Mouse (Mus musculus) stomach, postnatal 0 days (tissue): ENCODE measurements around the gene Fdps. TPM values are rescaled to one million over a fixed set of nuclear protein-coding genes. Genes with fewer than 3 reads are reported as not detected.

ENCODE experiments used
- ATAC-seq: fragments of 200-750 bp; cut with Nextera tagmentation; 2 replicates; pipeline ENCODE4 v1.8.0; 2017; ENCODE audit not compliant: low FRiP score, low TSS enrichment
- DNase-seq: peaks from one replicate; pipeline ENCODE4 v3.0.0-alpha.2; 2016; ENCODE audit warnings: low spot score
- H3K27ac ChIP-seq: fragments of 300-500 bp; sonication (generic); replicated peaks from 2 replicates; pipeline ENCODE4 v1.5.1; 2014; ENCODE audit warnings: mild to moderate bottlenecking, control low read depth
- H3K27me3 ChIP-seq: fragments of 300-500 bp; sonication (generic); 2 replicates; pipeline ENCODE4 v1.6.1; 2014; ENCODE audit warnings: low read length; ENCODE audit not compliant: control insufficient read depth, insufficient read depth
- H3K36me3 ChIP-seq: fragments of 300-500 bp; sonication (generic); 2 replicates; pipeline ENCODE4 v1.6.1; 2014; ENCODE audit warnings: low read length, mixed read lengths; ENCODE audit not compliant: control insufficient read depth, insufficient read depth
- H3K4me1 ChIP-seq: fragments of 300-500 bp; sonication (generic); replicated peaks from 2 replicates; pipeline ENCODE4 v1.6.1; 2014; ENCODE audit warnings: antibody characterized with exemption; ENCODE audit not compliant: control insufficient read depth, insufficient read depth
- H3K4me2 ChIP-seq: fragments of 300-500 bp; sonication (generic); replicated peaks from 2 replicates; pipeline ENCODE4 v1.6.1; 2014; ENCODE audit warnings: low read depth, mild to moderate bottlenecking, control low read depth, moderate library complexity
- H3K4me3 ChIP-seq: fragments of 300-500 bp; sonication (generic); 2 replicates; pipeline ENCODE4 v1.5.1; 2014; ENCODE audit warnings: low read depth, low read length, control low read depth
- H3K9ac ChIP-seq: fragments of 300-500 bp; sonication (generic); 2 replicates; pipeline ENCODE4 v1.6.1; 2014; ENCODE audit warnings: mild to moderate bottlenecking, low read length, control low read depth, mixed read lengths
- H3K9me3 ChIP-seq: fragments of 300-500 bp; sonication (generic); 2 replicates; pipeline ENCODE4 v1.6.1; 2016; ENCODE audit warnings: low read length; ENCODE audit not compliant: control insufficient read depth
- CTCF ChIP-seq: IDR thresholded peaks from 2 replicates; pipeline ENCODE4 v1.5.1; 2016; ENCODE audit warnings: antibody characterized with exemption, low read depth, mild to moderate bottlenecking, moderate library complexity
- EP300 ChIP-seq: optimal IDR thresholded peaks from 2 replicates; pipeline ENCODE3; 2016; ENCODE audit warnings: antibody characterized with exemption
- WGBS: fragments of 180-500 bp; shearing (Covaris S2); extraction: QIAGEN DNeasy Blood & Tissue Kit; methylation state at CpG from one replicate; pipeline ENCODE4 v1.1.7; 2014; 5-methylcytosine and 5-hydroxymethylcytosine counted together
- polyA plus RNA-seq: library from polyadenylated mRNA; unstranded; fragments of >200 nt; fragmentation: Nextera tagmentation; extraction: Ambion mirVana; gene quantifications from 2 replicates; pipeline ENCODE4 v1.2.1, GENCODE M21; 2015

The Fdps gene
- polyA plus RNA-seq, 1 experiment from 2014 or later: 372 TPM

DNA sequence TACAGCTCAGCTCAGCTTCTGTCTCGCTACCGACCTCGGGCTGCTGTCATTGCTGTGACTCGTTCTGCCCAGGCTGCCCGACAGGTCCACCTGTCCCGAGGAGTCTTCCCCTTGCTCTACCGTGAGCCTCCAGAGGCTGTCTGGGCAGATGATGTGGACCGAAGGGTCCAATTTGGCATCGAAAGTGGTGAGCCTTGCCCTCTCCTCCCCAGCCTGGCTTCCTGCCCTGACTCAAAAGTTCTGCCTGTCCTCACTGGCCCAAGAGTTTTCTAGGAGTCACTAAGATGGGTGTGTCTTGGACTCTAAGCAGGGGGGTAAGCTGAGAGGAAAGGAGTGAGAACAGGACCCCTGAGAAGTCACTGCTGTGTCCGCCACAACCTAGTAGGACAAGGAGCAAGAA, 43.1 kb upstream of the Fdps start:
- ATAC-seq: no peak
- 71% methylated on average over 10 of the region's 10 CpGs for WGBS

DNA sequence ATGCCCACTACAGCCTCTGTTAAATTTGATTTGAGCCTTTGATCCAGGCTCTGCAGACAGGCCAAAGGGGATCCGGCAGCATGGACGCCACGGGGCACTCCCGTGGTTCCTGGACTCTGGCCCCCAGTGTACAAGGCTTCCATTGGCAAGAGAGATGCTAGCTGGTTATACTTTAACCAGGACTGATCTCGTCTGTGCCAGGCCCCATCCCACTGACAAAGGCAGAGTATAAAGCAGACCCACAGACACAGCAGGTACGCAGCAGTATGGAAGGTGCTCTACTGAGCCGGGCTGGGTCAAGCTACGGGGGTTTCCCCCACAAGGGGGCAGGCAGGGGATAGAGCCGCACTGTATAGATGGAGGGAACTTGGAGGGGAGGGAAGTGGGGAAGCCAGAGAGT, 34.6 kb upstream of the Fdps start:
- DNase-seq (peak; percentile 74), ATAC-seq (peak; percentile 74)
- no peak overlapping the region for H3K9ac ChIP-seq
- H3K4me2 ChIP-seq: no peak overlapping the region
- H3K9me3 ChIP-seq: no peaks in the 10 kb centered on the region
- no peak overlapping the region for H3K4me3 ChIP-seq
- no peaks in the 10 kb centered on the region for H3K36me3 ChIP-seq
- whole genome bisulfite sequencing: 33% methylated on average over 9 of the region's 9 CpGs
- no peak for TF ChIP-seq EP300
- peak; percentile 53 for TF ChIP-seq CTCF
- H3K27me3 ChIP-seq: no peaks in the 10 kb centered on the region
- H3K27ac ChIP-seq: 0 out of 2 replicates have a peak overlapping the region, but pooled peaks have one; percentile 8
- H3K4me1 ChIP-seq: no peaks in the 10 kb centered on the region

More for the DNA sequence above, 43.1 kb upstream of the Fdps start:
- no peak for DNase-seq
- H3K9ac ChIP-seq: 0 out of 2 replicates have a peak overlapping the region, but pooled peaks have one; percentile 23
- no peaks in the 10 kb centered on the region for H3K9me3 ChIP-seq
- no peak overlapping the region for H3K4me2 ChIP-seq
- no peaks in the 10 kb centered on the region for H3K4me1 ChIP-seq
- no peak overlapping the region for H3K27ac ChIP-seq
- no peak overlapping the region for H3K4me3 ChIP-seq
- TF ChIP-seq EP300 (no peak), CTCF (no peak)
- no peaks in the 10 kb centered on the region for H3K27me3 ChIP-seq
- no peaks in the 10 kb centered on the region for H3K36me3 ChIP-seq

DNA sequence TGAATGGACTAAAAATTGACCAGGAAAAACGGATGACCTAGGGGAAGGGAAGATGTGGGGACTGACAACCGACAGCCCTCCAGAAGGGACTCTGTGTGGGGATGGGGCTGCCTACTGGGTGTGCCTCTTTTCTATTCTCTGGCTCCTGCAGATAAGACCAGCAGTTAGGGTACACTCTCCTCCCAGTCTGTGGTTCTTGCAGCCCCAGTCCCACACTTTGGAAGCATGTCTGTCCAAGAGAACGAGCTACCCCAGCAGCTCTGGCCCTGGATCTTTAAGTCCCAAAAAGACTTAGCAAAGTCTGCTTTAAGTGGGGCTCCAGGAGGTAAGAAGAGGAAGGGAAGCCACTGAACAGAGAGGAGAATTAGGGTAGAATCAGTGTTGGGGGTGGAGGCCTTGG, 34.2 kb upstream of the Fdps start, which contains the start of gene Pklr:
TSS of gene Pklr (plus strand) at position 185 of the 400 bp plus-strand sequence.
- H3K27ac ChIP-seq: 0 out of 2 replicates have a peak within 1 kb of the TSS, but pooled peaks have one; percentile 8
- no peaks in the 10 kb centered on the region for H3K9me3 ChIP-seq
- no peak within 1 kb of the TSS; the same call in 1 of the 2 replicates for H3K4me2 ChIP-seq
- WGBS: 50% methylated on average over 3 of the region's 3 CpGs
- H3K4me1 ChIP-seq: no peaks in the 10 kb centered on the region
- no peaks in the 10 kb centered on the region for H3K36me3 ChIP-seq
- no peaks in the 10 kb centered on the region for H3K27me3 ChIP-seq
- TF ChIP-seq CTCF (no peak), EP300 (no peak)
- ATAC-seq: no peak
- DNase-seq: no peak
- no peak within 1 kb of the TSS for H3K4me3 ChIP-seq
- no peak within 1 kb of the TSS for H3K9ac ChIP-seq

DNA sequence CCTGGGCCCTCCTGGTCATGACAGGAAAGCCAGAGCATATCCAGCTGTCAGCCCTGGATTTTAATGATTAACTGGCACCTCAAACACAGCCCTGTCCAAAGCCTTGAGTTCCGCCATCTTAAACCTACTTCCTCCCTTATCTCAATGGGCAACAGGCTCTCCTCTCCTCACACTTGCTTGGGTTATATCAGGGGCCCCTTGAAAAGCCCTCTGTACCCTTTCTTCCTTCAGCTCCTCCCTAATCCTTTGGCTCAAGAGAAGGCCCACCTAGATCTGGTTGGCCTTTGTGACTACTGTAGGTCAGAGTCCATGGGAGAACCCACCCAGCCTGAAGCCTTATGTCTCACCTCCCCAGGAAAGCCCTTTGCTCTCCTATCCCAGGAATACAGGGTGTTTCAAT, 32.0 kb upstream of the Fdps start:
- DNase-seq (no peak), ATAC-seq (peak; percentile 27)
- Histone ChIP-seq H3K4me1 (no peaks in the 10 kb centered on the region), H3K27me3 (no peaks in the 10 kb centered on the region), H3K4me3 (no peak overlapping the region), H3K36me3 (no peaks in the 10 kb centered on the region), H3K4me2 (no peak overlapping the region), H3K9me3 (no peaks in the 10 kb centered on the region), H3K9ac (no peak overlapping the region), H3K27ac (no peak overlapping the region)
- WGBS: 71% methylated on average over 1 of the region's 1 CpGs
- no peak for TF ChIP-seq CTCF
- TF ChIP-seq EP300: no peak

DNA sequence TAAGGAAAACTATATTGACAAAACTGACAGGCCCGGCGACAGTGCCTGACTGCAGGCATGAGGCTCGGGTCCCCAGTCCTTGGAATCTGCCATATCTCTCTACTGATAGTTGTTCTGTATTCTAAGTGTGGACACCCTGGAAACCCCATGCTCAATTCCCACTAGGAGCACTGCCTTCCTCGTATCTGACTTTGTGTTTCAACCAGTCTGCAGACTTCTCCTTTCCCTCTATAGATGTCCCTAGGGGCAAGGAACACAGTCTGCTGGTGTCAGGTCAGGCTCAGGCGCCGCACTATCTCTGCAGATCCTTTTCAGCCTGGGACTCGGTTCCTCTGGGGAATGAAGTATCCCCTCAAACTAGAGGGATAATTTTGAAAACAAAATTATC, 31.3 kb upstream of the Fdps start:
- no peak overlapping the region for H3K27ac ChIP-seq
- no peak overlapping the region for H3K4me3 ChIP-seq
- no peaks in the 10 kb centered on the region for H3K4me1 ChIP-seq
- ATAC-seq (no peak), DNase-seq (no peak)
- no peak for TF ChIP-seq CTCF
- TF ChIP-seq EP300: no peak
- H3K9me3 ChIP-seq: no peaks in the 10 kb centered on the region
- no peak overlapping the region for H3K4me2 ChIP-seq
- H3K9ac ChIP-seq: no peak overlapping the region
- H3K27me3 ChIP-seq: no peaks in the 10 kb centered on the region
- 71% methylated on average over 7 of the region's 7 CpGs for WGBS
- no peaks in the 10 kb centered on the region for H3K36me3 ChIP-seq

DNA sequence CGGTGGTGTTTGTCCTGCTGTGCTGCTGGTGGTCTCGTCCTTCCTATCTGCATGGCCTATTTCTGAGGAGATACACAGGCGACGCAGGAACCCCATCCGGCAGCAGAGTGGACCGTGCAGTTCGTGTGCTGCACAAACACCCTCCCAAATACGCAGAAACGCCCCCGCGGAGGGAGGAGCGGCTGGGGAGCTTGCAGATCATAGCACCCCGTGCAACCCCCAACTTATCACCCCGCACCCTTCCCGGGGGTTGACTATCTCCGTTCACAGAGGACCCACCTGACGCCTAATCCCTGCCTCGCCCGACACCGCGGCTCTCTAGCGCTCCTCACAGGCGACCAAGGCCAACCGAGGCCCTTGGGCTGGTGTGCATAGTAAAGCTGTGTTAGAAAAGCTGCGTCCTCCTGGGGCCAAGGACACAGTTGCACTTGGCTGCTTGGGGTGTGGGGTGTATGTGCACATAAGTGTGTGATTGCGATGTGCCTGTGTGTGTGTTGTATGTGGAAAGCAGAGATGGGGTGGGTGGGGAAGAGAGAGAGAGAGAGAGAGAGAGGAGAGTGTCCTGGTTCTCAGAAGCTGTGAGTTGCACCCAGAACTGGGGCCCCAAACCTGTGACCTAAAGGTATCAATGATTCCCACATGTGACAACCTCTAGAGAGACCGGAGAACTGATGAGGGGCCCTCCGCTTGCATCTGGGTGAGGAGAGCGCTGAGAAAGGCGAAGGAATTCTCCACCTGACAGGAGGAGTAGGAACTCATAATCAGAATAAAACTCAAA, 30.7 kb upstream of the Fdps start:
- no peaks in the 10 kb centered on the region for H3K9me3 ChIP-seq
- DNase-seq (peak; percentile 63), ATAC-seq (peak; percentile 57)
- peak overlapping the region; percentile 23; the same call in 1 of the 2 replicates for H3K9ac ChIP-seq
- H3K36me3 ChIP-seq: no peaks in the 10 kb centered on the region
- no peaks in the 10 kb centered on the region for H3K27me3 ChIP-seq
- peak; percentile 70 for TF ChIP-seq CTCF
- no peak for TF ChIP-seq EP300
- H3K4me1 ChIP-seq: no peaks in the 10 kb centered on the region
- WGBS: 13% methylated on average over 30 of the region's 30 CpGs
- peak overlapping the region; percentile 58 for H3K4me2 ChIP-seq
- H3K27ac ChIP-seq: no peak overlapping the region
- H3K4me3 ChIP-seq: peak overlapping the region; percentile 24
